31 mouse cellular contexts compared by ENCODE assay signal in genomic region chr6:99182777-99183176, GRCm38 (mm10).
"Had no signal": no experiment of that assay in that cellular context is flagged by ENCODE, and none has a peak within 500 bp of the region (broad histone marks: within the 10 kb centered on the region; RNA-seq: fewer than 3 reads in every experiment).

No protein-coding gene starts in this region.

- H3K4me1 ChIP-seq: limb, embryonic 12.5 days; limb, embryonic 13.5 days; limb, embryonic 15.5 days; lung, embryonic 15.5 days; megakaryocyte, embryonic 14.5 days had no signal

- H3K9ac ChIP-seq: limb, embryonic 12.5 days; limb, embryonic 13.5 days; limb, embryonic 15.5 days; liver, embryonic 12.5 days; liver, embryonic 13.5 days; liver, embryonic 14.5 days; liver, embryonic 15.5 days; liver, postnatal 0 days; lung, embryonic 14.5 days; lung, embryonic 15.5 days; midbrain, embryonic 12.5 days; midbrain, embryonic 13.5 days; neural tube, embryonic 12.5 days had no signal

- H3K4me2 ChIP-seq: limb, embryonic 12.5 days; limb, embryonic 13.5 days; limb, embryonic 15.5 days; liver, embryonic 11.5 days; liver, embryonic 12.5 days; liver, embryonic 13.5 days; liver, embryonic 15.5 days; lung, embryonic 14.5 days; lung, embryonic 15.5 days; midbrain, embryonic 12.5 days; midbrain, embryonic 13.5 days; neural tube, embryonic 12.5 days had no signal

- H3K27ac ChIP-seq: left cerebral cortex, adult 2 months; limb, embryonic 10.5 days; limb, embryonic 12.5 days; limb, embryonic 13.5 days; limb, embryonic 15.5 days; liver, embryonic 12.5 days; liver, embryonic 13.5 days; liver, embryonic 14.5 days; liver, embryonic 15.5 days; lung, embryonic 15.5 days; macrophage; midbrain, embryonic 10.5 days; midbrain, embryonic 12.5 days; midbrain, embryonic 13.5 days; neural tube, embryonic 12.5 days had no signal

- DNase-seq: left cerebral cortex, postnatal 4 days; liver; liver, embryonic 13.5 days; liver, postnatal 0 days; lung, adult 18-20 months; lung, adult 2 months; lung, embryonic 14.5 days; lung, postnatal 10 days; lung, postnatal 14 days; lung, postnatal 36 days; lung, postnatal 4 days; midbrain, embryonic 14.5 days had no signal

- H3K9me3 ChIP-seq: limb, embryonic 10.5 days; limb, embryonic 12.5 days; limb, embryonic 13.5 days; limb, embryonic 15.5 days; liver, embryonic 12.5 days; liver, embryonic 13.5 days; liver, embryonic 15.5 days; lung, embryonic 15.5 days; megakaryocyte, embryonic 14.5 days; midbrain, embryonic 10.5 days; midbrain, embryonic 12.5 days; midbrain, embryonic 13.5 days; neural tube, embryonic 12.5 days had no signal

- ATAC-seq: liver, embryonic 12.5 days; liver, postnatal 0 days; lung, postnatal 0 days; midbrain, embryonic 13.5 days; midbrain, embryonic 16.5 days had no signal

- H3K36me3 ChIP-seq: limb, embryonic 10.5 days; limb, embryonic 12.5 days; limb, embryonic 13.5 days; limb, embryonic 15.5 days; liver, embryonic 12.5 days; liver, embryonic 13.5 days; liver, embryonic 15.5 days; lung, embryonic 15.5 days; midbrain, embryonic 10.5 days; midbrain, embryonic 12.5 days; midbrain, embryonic 13.5 days; neural tube, embryonic 12.5 days had no signal

- H3K27me3 ChIP-seq: limb, embryonic 12.5 days; limb, embryonic 13.5 days; limb, embryonic 15.5 days; liver, embryonic 12.5 days; liver, embryonic 13.5 days; liver, embryonic 15.5 days; lung, embryonic 15.5 days; megakaryocyte, embryonic 14.5 days; midbrain, embryonic 12.5 days; midbrain, embryonic 13.5 days; neural tube, embryonic 12.5 days had no signal

- H3K4me3 ChIP-seq: left cerebral cortex, adult 2 months; limb, embryonic 10.5 days; limb, embryonic 12.5 days; limb, embryonic 13.5 days; limb, embryonic 15.5 days; liver, embryonic 12.5 days; liver, embryonic 13.5 days; liver, embryonic 15.5 days; lung, embryonic 15.5 days; megakaryocyte, embryonic 14.5 days; midbrain, embryonic 10.5 days; midbrain, embryonic 12.5 days; midbrain, embryonic 13.5 days; myocyte; neural tube, embryonic 12.5 days had no signal
